Mouse (Mus musculus) brain, embryonic 14.5 days (tissue): ENCODE measurements at regions not wholly inside any gene's neighbourhood (a gene's known extent, or its start where the extent isn't known, plus 50 kb on each side); places are given as distances from the start of the nearest gene placed in this dataset.

Experiments used
- CTCF ChIP-seq: fragments of 200-500 bp; IDR thresholded peaks from 2 replicates; pipeline ENCODE4 v1.5.1; 2012; ENCODE audit warnings: inconsistent platforms, mild to moderate bottlenecking, moderate library complexity, borderline replicate concordance; ENCODE audit not compliant: insufficient read depth, insufficient read length; ENCODE audit errors: extremely low read depth
- POLR2A ChIP-seq: fragments of 200-500 bp; IDR thresholded peaks from 2 replicates; pipeline ENCODE4 v1.6.1; 2012; ENCODE audit warnings: mild to moderate bottlenecking, inconsistent platforms, borderline replicate concordance; ENCODE audit not compliant: poor library complexity, insufficient read depth, insufficient read length, severe bottlenecking; ENCODE audit errors: extremely low read depth

DNA sequence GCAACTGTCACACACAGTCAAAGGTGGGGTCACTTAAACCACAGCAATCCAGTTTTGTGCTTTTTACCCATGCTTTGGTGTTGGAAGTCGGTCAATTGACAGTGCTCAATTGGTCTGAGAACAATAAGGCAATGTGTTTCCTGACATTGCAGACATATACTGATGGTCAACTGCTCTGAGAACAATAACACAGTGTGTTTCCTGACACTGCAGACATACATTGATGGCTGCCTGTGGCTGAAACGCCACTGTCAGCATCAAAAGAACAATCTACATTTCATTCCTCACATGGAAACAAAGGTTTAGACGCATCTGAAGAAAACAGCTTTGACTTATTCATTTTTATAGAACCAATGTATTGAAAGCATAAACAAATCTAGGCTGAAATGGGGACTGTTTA, 59.2 kb upstream of the Lama4 start:
- TF ChIP-seq POLR2A (no peak), CTCF (no peak)
